Mouse (Mus musculus): ENCODE measurements around the gene Inpp5b. TPM values are rescaled to one million over a fixed set of nuclear protein-coding genes. Genes with fewer than 3 reads are reported as not detected.
"Not testable (repeated sequence)": the region's sequence is repeated elsewhere in the genome, so short reads cannot be mapped to it uniquely, and the experiment has no call there.

Inpp5b gene
- polyA plus RNA-seq, 1 experiment = 25.1 TPM

DNA sequence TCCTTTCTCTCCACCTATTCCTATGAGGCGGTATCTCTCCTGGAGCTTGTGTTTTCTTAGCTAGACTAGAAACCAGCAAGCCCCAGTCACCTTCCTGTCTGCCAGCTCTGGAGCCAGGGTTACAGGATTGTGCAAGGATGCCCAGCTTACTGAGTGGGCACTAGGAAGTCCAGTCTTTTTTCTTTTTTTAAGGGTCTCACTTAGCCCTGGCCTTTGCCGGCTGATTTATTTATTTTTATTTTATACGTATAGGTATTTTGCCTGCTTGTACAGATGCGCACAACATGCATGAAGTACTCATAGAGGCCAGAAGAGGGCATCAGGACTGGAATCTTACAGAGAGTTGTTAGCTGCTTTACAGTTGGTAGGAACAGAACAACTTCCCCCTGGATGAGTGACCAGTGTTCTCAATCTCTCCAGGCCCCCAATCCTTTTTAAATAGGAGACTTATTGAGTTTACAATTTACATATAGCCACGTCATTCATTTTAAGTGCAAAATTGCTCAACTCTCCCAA lies 30.8 kb upstream of the Inpp5b start:
- Histone ChIP-seq H3K79me2 (ENCODE audit: control insufficient read depth, insufficient read depth) (peaks cover 25% of the 10 kb centered on the region), H3K27me3 (ENCODE audit: control insufficient read depth, insufficient read depth, insufficient read length) (no peaks in the 10 kb centered on the region), H3K4me3 (no peak overlapping the region), H3K36me3 (ENCODE audit: control insufficient read depth, insufficient read depth) (peaks cover 7% of the 10 kb centered on the region), H3ac (ENCODE audit: control insufficient read depth, insufficient read length) (no peak overlapping the region), H3K4me2 (ENCODE audit: low read depth) (no peak overlapping the region)
- TF ChIP-seq MYOD1 (IDR thresholded peaks at IDR 0.05; ENCODE audit: control insufficient read depth in 1 of 3, insufficient read length in 2 of 3, low read depth in 2 of 3) (no peak), POLR2A (IDR thresholded peaks at IDR 0.05; ENCODE audit: insufficient read length, low read depth) (no peak), CEBPB (IDR thresholded peaks at IDR 0.05; ENCODE audit: insufficient read depth, poor library complexity, severe bottlenecking) (no peak), TCF3 (IDR thresholded peaks at IDR 0.05; ENCODE audit: insufficient read length, low read depth) (no peak), REST (IDR thresholded peaks at IDR 0.05; ENCODE audit: insufficient read depth, insufficient read length) (no peak), POLR2AphosphoS2 (IDR thresholded peaks at IDR 0.05; ENCODE audit: insufficient read length, low read depth) (no peak), MYOG (IDR thresholded peaks at IDR 0.05; ENCODE audit: control insufficient read depth in 1 of 3, insufficient read depth in 1 of 3, insufficient read length in 2 of 3, low read depth in 2 of 3) (no peak), TCF12 (IDR thresholded peaks at IDR 0.05; ENCODE audit: insufficient read depth, poor library complexity, severe bottlenecking) (no peak), SRF (IDR thresholded peaks at IDR 0.05; ENCODE audit: control insufficient read depth, insufficient read length, low read depth) (no peak), E2F4 (IDR thresholded peaks at IDR 0.05; ENCODE audit: insufficient read depth) (no peak), MAX (IDR thresholded peaks at IDR 0.05; ENCODE audit: low read depth) (no peak)

GRCm38 (mm10) chr4:124712618-124713017 lies 29.0 kb upstream of the Inpp5b start:
- Histone ChIP-seq H3ac (ENCODE audit: control insufficient read depth, insufficient read length) (no peak overlapping the region), H3K4me3 (no peak overlapping the region), H3K4me2 (ENCODE audit: low read depth) (no peak overlapping the region), H3K36me3 (ENCODE audit: control insufficient read depth, insufficient read depth) (peaks cover 4% of the 10 kb centered on the region), H3K79me2 (ENCODE audit: control insufficient read depth, insufficient read depth) (peaks cover 19% of the 10 kb centered on the region), H3K27me3 (ENCODE audit: control insufficient read depth, insufficient read depth, insufficient read length) (no peaks in the 10 kb centered on the region)
- no peak for TF ChIP-seq E2F4 (IDR thresholded peaks at IDR 0.05; ENCODE audit: insufficient read depth)

DNA sequence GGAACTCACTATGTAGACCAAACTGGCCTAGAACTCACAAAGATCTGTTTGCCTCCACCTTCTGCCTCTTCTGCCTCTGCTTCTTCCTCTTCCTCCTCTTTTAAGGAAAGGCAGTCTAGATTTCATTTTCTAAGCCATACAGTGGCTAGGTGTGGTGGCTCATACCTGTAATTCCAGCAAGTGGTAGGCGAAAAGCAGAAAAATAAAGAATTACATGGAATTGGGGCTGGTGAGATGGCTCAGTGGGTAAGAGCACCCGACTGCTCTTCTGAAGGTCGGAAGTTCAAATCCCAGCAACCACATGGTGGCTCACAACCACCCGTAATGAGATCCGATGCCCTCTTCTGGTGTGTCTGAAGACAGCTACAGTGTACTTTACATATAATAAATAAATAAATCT lies 27.8 kb upstream of the Inpp5b start:
- Histone ChIP-seq H3K79me2 (ENCODE audit: control insufficient read depth, insufficient read depth) (peaks cover 19% of the 10 kb centered on the region), H3K4me2 (ENCODE audit: low read depth) (peak overlapping the region; percentile 65), H3K4me3 (peak overlapping the region; percentile 67), H3K36me3 (ENCODE audit: control insufficient read depth, insufficient read depth) (peaks cover 13% of the 10 kb centered on the region)
- not testable (repeated sequence) for H3K27me3 ChIP-seq (ENCODE audit: control insufficient read depth, insufficient read depth, insufficient read length); H3ac ChIP-seq (ENCODE audit: control insufficient read depth, insufficient read length)

- TF ChIP-seq TCF12 (IDR thresholded peaks at IDR 0.05; ENCODE audit: insufficient read depth, poor library complexity, severe bottlenecking) (no peak), CEBPB (IDR thresholded peaks at IDR 0.05; ENCODE audit: insufficient read depth, poor library complexity, severe bottlenecking) (no peak), TCF3 (IDR thresholded peaks at IDR 0.05; ENCODE audit: insufficient read length, low read depth) (no peak), SRF (IDR thresholded peaks at IDR 0.05; ENCODE audit: control insufficient read depth, insufficient read length, low read depth) (no peak), REST (IDR thresholded peaks at IDR 0.05; ENCODE audit: insufficient read depth, insufficient read length) (no peak), POLR2AphosphoS2 (IDR thresholded peaks at IDR 0.05; ENCODE audit: insufficient read length, low read depth) (peak; percentile 89), POLR2A (IDR thresholded peaks at IDR 0.05; ENCODE audit: insufficient read length, low read depth) (peak; percentile 62), USF1 (IDR thresholded peaks at IDR 0.05; ENCODE audit: low read depth) (no peak), MYOD1 (IDR thresholded peaks at IDR 0.05; ENCODE audit: control insufficient read depth in 1 of 3, insufficient read length in 2 of 3, low read depth in 2 of 3) (peak in 2 of 3 experiments; percentile 38 to 60), MYOG (IDR thresholded peaks at IDR 0.05; ENCODE audit: control insufficient read depth in 1 of 3, insufficient read depth in 1 of 3, insufficient read length in 2 of 3, low read depth in 2 of 3) (peak in 2 of 3 experiments; percentile 4 to 71), MAX (IDR thresholded peaks at IDR 0.05; ENCODE audit: low read depth) (no peak), E2F4 (IDR thresholded peaks at IDR 0.05; ENCODE audit: insufficient read depth) (peak; percentile 65)
- peaks cover 20% of the 10 kb centered on the region for H3K36me3 ChIP-seq (ENCODE audit: control insufficient read depth, insufficient read depth)
- H3K4me3 ChIP-seq = peak within 1 kb of the TSS; percentile 67
- H3ac ChIP-seq (ENCODE audit: control insufficient read depth, insufficient read length) = peak within 1 kb of the TSS; percentile 81
- H3K79me2 ChIP-seq (ENCODE audit: control insufficient read depth, insufficient read depth) = peaks cover 19% of the 10 kb centered on the region
- H3K27me3 ChIP-seq (ENCODE audit: control insufficient read depth, insufficient read depth, insufficient read length) = no peaks in the 10 kb centered on the region
- H3K4me2 ChIP-seq (ENCODE audit: low read depth) = peak within 1 kb of the TSS; percentile 95
These were observed 26.8 kb upstream of the Inpp5b start, which contains the start of gene Sf3a3 for GRCm38 (mm10) chr4:124714545-124715481. Gene Sf3a3, plus strand, starts transcription at chr4:124714776.

GRCm38 (mm10) chr4:124719101-124719500 lies 22.5 kb upstream of the Inpp5b start:
- peaks cover 19% of the 10 kb centered on the region for H3K79me2 ChIP-seq (ENCODE audit: control insufficient read depth, insufficient read depth)
- no peak overlapping the region for H3K4me2 ChIP-seq (ENCODE audit: low read depth)
- H3K36me3 ChIP-seq (ENCODE audit: control insufficient read depth, insufficient read depth) = peaks cover 37% of the 10 kb centered on the region
- H3ac ChIP-seq (ENCODE audit: control insufficient read depth, insufficient read length) = no peak overlapping the region
- no peak overlapping the region for H3K4me3 ChIP-seq
- TF ChIP-seq POLR2A (IDR thresholded peaks at IDR 0.05; ENCODE audit: insufficient read length, low read depth) (no peak), USF1 (IDR thresholded peaks at IDR 0.05; ENCODE audit: low read depth) (no peak), MAX (IDR thresholded peaks at IDR 0.05; ENCODE audit: low read depth) (no peak), POLR2AphosphoS2 (IDR thresholded peaks at IDR 0.05; ENCODE audit: insufficient read length, low read depth) (no peak), SRF (IDR thresholded peaks at IDR 0.05; ENCODE audit: control insufficient read depth, insufficient read length, low read depth) (no peak), REST (IDR thresholded peaks at IDR 0.05; ENCODE audit: insufficient read depth, insufficient read length) (no peak), E2F4 (IDR thresholded peaks at IDR 0.05; ENCODE audit: insufficient read depth) (no peak), CEBPB (IDR thresholded peaks at IDR 0.05; ENCODE audit: insufficient read depth, poor library complexity, severe bottlenecking) (no peak), MYOD1 (IDR thresholded peaks at IDR 0.05; ENCODE audit: control insufficient read depth in 1 of 3, insufficient read length in 2 of 3, low read depth in 2 of 3) (no peak), MYOG (IDR thresholded peaks at IDR 0.05; ENCODE audit: control insufficient read depth in 1 of 3, insufficient read depth in 1 of 3, insufficient read length in 2 of 3, low read depth in 2 of 3) (no peak), TCF12 (IDR thresholded peaks at IDR 0.05; ENCODE audit: insufficient read depth, poor library complexity, severe bottlenecking) (no peak), TCF3 (IDR thresholded peaks at IDR 0.05; ENCODE audit: insufficient read length, low read depth) (no peak)
- H3K27me3 ChIP-seq (ENCODE audit: control insufficient read depth, insufficient read depth, insufficient read length) = no peaks in the 10 kb centered on the region

Measured in myocyte (in vitro differentiated cells).